Mouse (Mus musculus): ENCODE measurements around the gene Mroh8.

DNA sequence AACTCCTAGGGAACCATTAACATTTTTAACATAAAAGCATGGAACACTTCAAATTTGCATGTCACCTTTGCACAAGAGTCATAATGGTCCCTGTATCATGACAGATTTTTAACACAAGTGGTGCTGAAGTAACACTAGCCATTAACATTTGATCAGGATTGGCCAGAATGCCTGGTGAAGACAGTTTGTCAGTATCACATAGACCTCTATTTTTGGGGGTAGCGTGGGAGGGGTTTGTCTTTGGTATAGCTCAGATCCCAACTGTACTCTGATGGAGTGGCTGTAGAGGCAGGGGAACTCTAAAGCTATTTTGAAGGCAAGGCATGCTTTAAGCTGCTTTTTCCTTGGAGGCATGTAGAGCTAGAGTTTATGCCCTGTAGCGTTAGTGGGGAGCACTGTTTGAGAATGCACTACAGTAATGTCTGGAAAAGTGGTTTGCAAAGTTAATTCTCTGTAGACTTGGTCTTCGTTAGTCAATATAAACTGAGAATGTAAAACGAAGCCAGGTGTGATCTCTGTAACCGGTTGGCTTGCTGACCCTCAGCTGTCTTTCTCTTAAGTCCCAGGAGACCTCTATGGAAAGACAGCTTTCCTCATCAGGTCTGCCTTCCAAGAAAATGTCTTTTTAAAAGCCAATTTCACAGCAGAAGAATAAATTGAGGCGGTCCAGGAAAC lies 31.8 kb upstream of the Mroh8 start:
- TF ChIP-seq MXI1 (IDR thresholded peaks at IDR 0.05; ENCODE audit: low read depth, low read length) (no peak), CTCF (IDR thresholded peaks at IDR 0.05 in 2 of 3, conservative IDR thresholded peaks at IDR 0.05 in 1 of 3; ENCODE audit: control insufficient read depth in 1 of 3, insufficient read depth in 1 of 3, low read depth in 2 of 3, low read length in 3 of 3, poor library complexity in 1 of 3, severe bottlenecking in 1 of 3) (no peak), POLR2A (IDR thresholded peaks at IDR 0.05; ENCODE audit: control insufficient read depth in 1 of 2, insufficient read depth in 1 of 2, low read depth in 1 of 2, low read length in 2 of 2, poor library complexity in 1 of 2) (no peak), ELF1 (IDR thresholded peaks at IDR 0.05; ENCODE audit: low read depth, low read length) (no peak), SMC3 (IDR thresholded peaks at IDR 0.05; ENCODE audit: low read depth, low read length) (no peak), TCF12 (IDR thresholded peaks at IDR 0.05; ENCODE audit: low read depth, low read length) (no peak), TAL1 (IDR thresholded peaks at IDR 0.05; ENCODE audit: low read length) (no peak), MAZ (IDR thresholded peaks at IDR 0.05; ENCODE audit: low read depth, low read length) (no peak), EP300 (IDR thresholded peaks at IDR 0.05; ENCODE audit: low read depth in 1 of 2, low read length in 2 of 2) (no peak), MAX (IDR thresholded peaks at IDR 0.05; ENCODE audit: low read length) (no peak), MYB (IDR thresholded peaks at IDR 0.05; ENCODE audit: low read depth, low read length) (no peak), USF1 (IDR thresholded peaks at IDR 0.05; ENCODE audit: low read depth, low read length) (no peak)
